Mouse (Mus musculus): ENCODE data around the gene Ntm. TPM values are rescaled to one million over a fixed set of nuclear protein-coding genes. Genes with fewer than 3 reads are reported as not detected.

Ntm gene
- polyA plus RNA-seq, 1 experiment from 2014 or later: 0.76 TPM

DNA sequence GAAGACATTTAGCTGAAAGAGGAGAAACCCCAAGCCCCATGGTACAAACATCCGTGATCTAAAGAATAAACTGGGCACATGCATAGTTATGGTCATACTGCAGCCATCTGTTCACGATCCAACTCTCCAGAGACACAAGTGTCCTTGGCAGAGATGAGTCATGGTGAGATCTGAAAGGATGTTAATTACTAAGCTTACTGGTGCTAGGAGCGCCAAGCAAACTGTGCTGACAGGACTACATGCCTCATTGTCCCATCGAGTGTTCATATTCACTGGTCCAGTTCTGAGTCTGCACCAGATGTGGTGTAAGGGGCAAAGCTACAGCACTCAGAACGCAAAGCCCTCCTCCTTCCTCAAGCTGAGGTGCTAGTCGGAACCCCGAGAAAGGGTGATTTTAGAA is 745.0 kb downstream of the Ntm start:
- ATAC-seq (no peak), DNase-seq (ENCODE audit: low spot score) (no peak)
- H3K4me1 ChIP-seq (ENCODE audit: insufficient read depth, low read depth, low read length): no peaks in the 10 kb centered on the region
- H3K36me3 ChIP-seq (ENCODE audit: insufficient read depth, low read length): no peaks in the 10 kb centered on the region
- no peaks in the 10 kb centered on the region for H3K27me3 ChIP-seq (replicated peaks; ENCODE audit: insufficient read depth, low read length)
- TF ChIP-seq EP300 (IDR thresholded peaks at IDR 0.05): no peak
- no peak for TF ChIP-seq CTCF (IDR thresholded peaks at IDR 0.05)
- no peak overlapping the region for H3K27ac ChIP-seq (ENCODE audit: low read length)
- 78% methylated on average over 7 of the region's 7 CpGs for WGBS
- H3K4me2 ChIP-seq (replicated peaks; ENCODE audit: low read depth, low read length): no peak overlapping the region
- H3K9me3 ChIP-seq (ENCODE audit: low read length): no peaks in the 10 kb centered on the region
- no peak overlapping the region for H3K4me3 ChIP-seq (ENCODE audit: low read depth, low read length)
- H3K9ac ChIP-seq (replicated peaks; ENCODE audit: low read depth): no peak overlapping the region

DNA sequence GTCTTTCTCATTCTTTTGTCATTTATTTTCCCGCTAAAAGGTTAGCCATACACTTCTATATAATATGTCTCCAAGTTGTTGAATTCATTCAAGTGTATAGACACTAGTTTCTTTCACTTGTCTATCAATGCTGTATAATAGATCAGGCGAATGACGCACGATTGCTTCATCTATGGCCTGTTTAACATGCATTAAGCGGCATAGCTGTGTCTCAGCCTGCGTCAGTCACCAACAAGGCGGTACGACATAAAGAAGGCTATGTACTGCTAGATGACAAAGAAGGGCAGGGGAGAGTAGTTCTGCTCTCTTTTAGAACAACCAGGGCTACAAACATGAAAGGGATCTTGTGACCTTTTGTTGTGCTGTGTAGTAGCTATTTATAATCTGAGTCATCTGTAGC is 746.4 kb downstream of the Ntm start:
- TF ChIP-seq EP300 (IDR thresholded peaks at IDR 0.05): no peak
- H3K36me3 ChIP-seq (ENCODE audit: insufficient read depth, low read length): no peaks in the 10 kb centered on the region
- H3K9ac ChIP-seq (replicated peaks; ENCODE audit: low read depth): no peak overlapping the region
- H3K27ac ChIP-seq (ENCODE audit: low read length): no peak overlapping the region
- DNase-seq (ENCODE audit: low spot score): no peak
- H3K27me3 ChIP-seq (replicated peaks; ENCODE audit: insufficient read depth, low read length): no peaks in the 10 kb centered on the region
- WGBS: 91% methylated on average over 8 of the region's 8 CpGs
- H3K4me2 ChIP-seq (replicated peaks; ENCODE audit: low read depth, low read length): no peak overlapping the region
- no peak for ATAC-seq
- H3K9me3 ChIP-seq (ENCODE audit: low read length): no peaks in the 10 kb centered on the region
- no peaks in the 10 kb centered on the region for H3K4me1 ChIP-seq (ENCODE audit: insufficient read depth, low read depth, low read length)
- H3K4me3 ChIP-seq (ENCODE audit: low read depth, low read length): no peak overlapping the region

DNA sequence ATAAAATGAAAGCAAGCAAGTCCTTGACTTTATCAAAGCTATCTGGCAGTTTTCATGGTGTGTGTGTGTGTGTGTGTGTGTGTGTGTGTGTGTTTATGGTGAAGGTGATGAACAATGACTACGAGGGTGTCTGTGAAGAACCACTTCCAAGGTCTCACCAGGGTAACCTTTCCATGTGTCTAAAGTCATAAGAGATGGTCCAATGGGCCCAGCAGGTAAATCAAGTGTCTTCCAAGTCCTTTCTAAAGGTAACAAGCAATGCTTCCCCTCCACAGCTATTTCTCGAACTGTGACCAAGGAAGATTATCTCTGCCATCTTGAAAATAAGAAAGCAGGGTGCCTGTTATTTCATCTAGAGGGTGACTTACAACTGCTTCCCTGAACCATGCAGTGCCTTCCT is 747.1 kb downstream of the Ntm start:
- no peak overlapping the region for H3K9ac ChIP-seq (replicated peaks; ENCODE audit: low read depth)
- TF ChIP-seq CTCF (IDR thresholded peaks at IDR 0.05) (no peak), EP300 (IDR thresholded peaks at IDR 0.05) (no peak)
- no peak overlapping the region for H3K27ac ChIP-seq (ENCODE audit: low read length)
- no peaks in the 10 kb centered on the region for H3K27me3 ChIP-seq (replicated peaks; ENCODE audit: insufficient read depth, low read length)
- DNase-seq (ENCODE audit: low spot score) (no peak), ATAC-seq (no peak)
- H3K36me3 ChIP-seq (ENCODE audit: insufficient read depth, low read length): no peaks in the 10 kb centered on the region
- H3K4me2 ChIP-seq (replicated peaks; ENCODE audit: low read depth, low read length): no peak overlapping the region
- no peaks in the 10 kb centered on the region for H3K4me1 ChIP-seq (ENCODE audit: insufficient read depth, low read depth, low read length)
- H3K4me3 ChIP-seq (ENCODE audit: low read depth, low read length): no peak overlapping the region
- 83% methylated on average over 2 of the region's 2 CpGs for WGBS
- no peaks in the 10 kb centered on the region for H3K9me3 ChIP-seq (ENCODE audit: low read length)

DNA sequence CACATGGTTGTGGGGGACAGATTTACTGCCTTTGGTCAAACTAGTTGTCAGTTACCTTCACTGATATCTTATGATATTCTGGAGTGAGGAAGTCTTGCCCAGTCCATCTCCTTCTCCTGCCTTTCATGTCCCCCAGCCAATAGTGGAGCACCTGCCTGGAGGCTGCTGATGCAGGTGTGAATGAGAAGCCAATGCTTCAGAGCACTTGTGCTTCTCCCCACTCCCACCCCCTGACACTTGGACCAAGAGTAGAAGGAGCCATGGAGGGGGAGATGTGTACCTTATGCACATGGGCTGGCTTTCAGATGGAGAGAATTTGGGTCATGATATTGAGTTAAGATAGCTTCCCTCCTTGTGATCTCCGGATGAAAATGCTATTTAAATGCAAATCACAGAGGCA is 747.7 kb downstream of the Ntm start:
- no peak for TF ChIP-seq CTCF (IDR thresholded peaks at IDR 0.05)
- no peak for TF ChIP-seq EP300 (IDR thresholded peaks at IDR 0.05)
- Histone ChIP-seq H3K4me2 (replicated peaks; ENCODE audit: low read depth, low read length) (no peak overlapping the region), H3K36me3 (ENCODE audit: insufficient read depth, low read length) (no peaks in the 10 kb centered on the region), H3K9me3 (ENCODE audit: low read length) (no peaks in the 10 kb centered on the region), H3K4me3 (ENCODE audit: low read depth, low read length) (no peak overlapping the region), H3K4me1 (ENCODE audit: insufficient read depth, low read depth, low read length) (no peaks in the 10 kb centered on the region), H3K27me3 (replicated peaks; ENCODE audit: insufficient read depth, low read length) (no peaks in the 10 kb centered on the region), H3K27ac (ENCODE audit: low read length) (no peak overlapping the region), H3K9ac (replicated peaks; ENCODE audit: low read depth) (no peak overlapping the region)
- WGBS: 70% methylated on average over 1 of the region's 1 CpGs
- ATAC-seq: no peak
- DNase-seq (ENCODE audit: low spot score): no peak

DNA sequence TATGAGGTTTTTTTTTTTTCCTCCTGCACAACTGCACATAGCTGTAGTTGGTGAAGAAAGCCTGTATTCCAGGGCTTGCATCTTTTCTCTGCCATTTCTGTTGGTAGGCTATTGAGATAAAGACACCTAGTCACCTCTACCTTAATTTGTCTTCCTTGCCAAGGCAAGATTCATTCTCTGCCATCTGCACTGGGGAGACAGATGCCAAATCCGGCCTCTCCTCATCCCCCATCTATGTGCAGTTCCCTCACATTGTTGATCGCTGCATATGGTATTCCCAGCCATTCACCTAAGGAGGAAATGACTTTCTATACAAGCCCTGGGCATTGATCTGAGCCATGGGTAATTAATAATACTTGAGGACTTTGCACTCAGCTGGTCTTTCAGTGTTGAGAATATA is 753.7 kb downstream of the Ntm start:
- no peak for DNase-seq (ENCODE audit: low spot score)
- H3K4me2 ChIP-seq (replicated peaks; ENCODE audit: low read depth, low read length): no peak overlapping the region
- no peak for ATAC-seq
- no peak overlapping the region for H3K9ac ChIP-seq (replicated peaks; ENCODE audit: low read depth)
- H3K27ac ChIP-seq (ENCODE audit: low read length): no peak overlapping the region
- H3K4me3 ChIP-seq (ENCODE audit: low read depth, low read length): no peak overlapping the region
- no peak for TF ChIP-seq CTCF (IDR thresholded peaks at IDR 0.05)
- TF ChIP-seq EP300 (IDR thresholded peaks at IDR 0.05): no peak
- H3K9me3 ChIP-seq (ENCODE audit: low read length): no peaks in the 10 kb centered on the region
- no peaks in the 10 kb centered on the region for H3K4me1 ChIP-seq (ENCODE audit: insufficient read depth, low read depth, low read length)
- H3K36me3 ChIP-seq (ENCODE audit: insufficient read depth, low read length): no peaks in the 10 kb centered on the region
- no peaks in the 10 kb centered on the region for H3K27me3 ChIP-seq (replicated peaks; ENCODE audit: insufficient read depth, low read length)
- WGBS: 87% methylated on average over 2 of the region's 2 CpGs

DNA sequence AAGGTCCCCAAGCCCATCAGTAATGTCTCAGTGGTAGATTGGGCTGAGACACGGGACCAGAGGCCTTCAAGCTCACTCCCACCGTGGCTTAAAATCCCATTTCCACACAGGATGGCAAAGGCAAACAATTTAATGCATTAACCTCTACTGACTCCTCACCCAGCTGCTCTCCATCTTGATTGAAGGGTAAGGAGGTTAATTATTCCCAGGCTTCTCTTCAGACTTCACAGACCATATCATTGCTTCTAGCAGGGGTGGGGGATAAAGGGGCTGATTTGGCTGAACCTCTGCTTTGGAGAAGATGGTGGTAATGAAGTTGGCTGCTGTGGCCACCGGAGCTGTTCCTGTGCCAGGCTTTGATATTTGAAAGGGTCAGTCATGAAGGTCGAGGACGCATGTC is 754.8 kb downstream of the Ntm start:
- no peak overlapping the region for H3K27ac ChIP-seq (ENCODE audit: low read length)
- no peak overlapping the region for H3K9ac ChIP-seq (replicated peaks; ENCODE audit: low read depth)
- no peak overlapping the region for H3K4me3 ChIP-seq (ENCODE audit: low read depth, low read length)
- no peaks in the 10 kb centered on the region for H3K4me1 ChIP-seq (ENCODE audit: insufficient read depth, low read depth, low read length)
- DNase-seq (ENCODE audit: low spot score) (no peak), ATAC-seq (no peak)
- no peaks in the 10 kb centered on the region for H3K9me3 ChIP-seq (ENCODE audit: low read length)
- no peaks in the 10 kb centered on the region for H3K27me3 ChIP-seq (replicated peaks; ENCODE audit: insufficient read depth, low read length)
- no peaks in the 10 kb centered on the region for H3K36me3 ChIP-seq (ENCODE audit: insufficient read depth, low read length)
- TF ChIP-seq CTCF (IDR thresholded peaks at IDR 0.05): no peak
- TF ChIP-seq EP300 (IDR thresholded peaks at IDR 0.05): no peak
- H3K4me2 ChIP-seq (replicated peaks; ENCODE audit: low read depth, low read length): no peak overlapping the region
- 67% methylated on average over 5 of the region's 5 CpGs for WGBS

DNA sequence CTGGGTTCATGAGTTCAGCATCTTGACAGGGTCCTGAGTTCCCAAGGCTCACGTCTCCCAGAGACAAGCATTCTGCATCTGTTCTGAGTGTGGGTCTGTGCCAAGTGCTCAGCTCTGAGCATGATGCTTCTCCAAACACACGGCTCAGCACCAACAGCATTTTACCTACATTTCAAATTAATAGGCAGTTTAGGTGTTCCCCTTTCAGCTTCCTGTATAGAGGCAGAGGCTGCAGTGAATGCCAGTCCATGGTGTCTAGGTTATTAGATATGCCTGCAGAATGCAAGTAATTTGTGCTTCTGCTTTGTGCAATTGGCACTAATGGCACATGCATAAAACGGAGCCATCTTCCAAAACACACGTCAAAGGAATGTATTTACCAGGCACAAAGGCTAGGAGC is 757.3 kb downstream of the Ntm start:
- no peak overlapping the region for H3K27ac ChIP-seq (ENCODE audit: low read length)
- ATAC-seq (no peak), DNase-seq (ENCODE audit: low spot score) (no peak)
- H3K4me3 ChIP-seq (ENCODE audit: low read depth, low read length): no peak overlapping the region
- H3K4me1 ChIP-seq (ENCODE audit: insufficient read depth, low read depth, low read length): no peaks in the 10 kb centered on the region
- no peaks in the 10 kb centered on the region for H3K9me3 ChIP-seq (ENCODE audit: low read length)
- no peak overlapping the region for H3K4me2 ChIP-seq (replicated peaks; ENCODE audit: low read depth, low read length)
- no peaks in the 10 kb centered on the region for H3K27me3 ChIP-seq (replicated peaks; ENCODE audit: insufficient read depth, low read length)
- no peaks in the 10 kb centered on the region for H3K36me3 ChIP-seq (ENCODE audit: insufficient read depth, low read length)
- TF ChIP-seq CTCF (IDR thresholded peaks at IDR 0.05) (no peak), EP300 (IDR thresholded peaks at IDR 0.05) (no peak)
- no peak overlapping the region for H3K9ac ChIP-seq (replicated peaks; ENCODE audit: low read depth)
- WGBS: 59% methylated on average over 4 of the region's 4 CpGs
